Mouse (Mus musculus) urinary bladder, adult 2 months (tissue): ENCODE measurements around the gene Tmem169. TPM values are rescaled to one million over a fixed set of nuclear protein-coding genes. Genes with fewer than 3 reads are reported as not detected.

ENCODE experiments used
- DNase-seq: peaks from one replicate; pipeline ENCODE4 v3.0.0; 2022; ENCODE audit warnings: low spot score
- polyA plus RNA-seq: library from polyadenylated mRNA; depleted of rRNA; stranded (reverse); fragments of >200 nt; gene quantifications from 2 replicates; pipeline ENCODE4 v1.2.3, GENCODE M21; 2012; rRNA removed

Gene Tmem169
- polyA plus RNA-seq, 1 experiment, result 0.15 TPM

GRCm38 (mm10) chr1:72326162-72326821 is 42.1 kb downstream of the Tmem169 start:
- no peak for DNase-seq

GRCm38 (mm10) chr1:72334807-72335206 is 50.6 kb downstream of the Tmem169 start:
- DNase-seq, result no peak

GRCm38 (mm10) chr1:72336780-72337179 is 52.6 kb downstream of the Tmem169 start:
- DNase-seq, result no peak

GRCm38 (mm10) chr1:72338341-72338740 is 54.2 kb downstream of the Tmem169 start:
- no peak for DNase-seq

- DNase-seq, result no peak
These were observed 63.7 kb downstream of the Tmem169 start for GRCm38 (mm10) chr1:72347873-72348272.

Other genes starting within 250 kb of the Tmem169 start
- gene Mreg, start 72.1 kb upstream of the Tmem169 start, polyA plus RNA-seq, result 23.3 and 30.0 TPM in 2 replicates
- 15.3 and 16.5 TPM in 2 replicates for gene Pecr, start 55 bp upstream of the Tmem169 start, polyA plus RNA-seq
- 17.8 and 18.4 TPM in 2 replicates for gene Xrcc5, start 23.1 kb downstream of the Tmem169 start, polyA plus RNA-seq